Mouse (Mus musculus): ENCODE measurements at regions not wholly inside any gene's neighbourhood (a gene's known extent, or its start where the extent isn't known, plus 50 kb on each side); places are given as distances from the start of the nearest gene placed in this dataset.
A peak's percentile ranks its signal among the peaks of the same experiment; 100 is the strongest.

DNA sequence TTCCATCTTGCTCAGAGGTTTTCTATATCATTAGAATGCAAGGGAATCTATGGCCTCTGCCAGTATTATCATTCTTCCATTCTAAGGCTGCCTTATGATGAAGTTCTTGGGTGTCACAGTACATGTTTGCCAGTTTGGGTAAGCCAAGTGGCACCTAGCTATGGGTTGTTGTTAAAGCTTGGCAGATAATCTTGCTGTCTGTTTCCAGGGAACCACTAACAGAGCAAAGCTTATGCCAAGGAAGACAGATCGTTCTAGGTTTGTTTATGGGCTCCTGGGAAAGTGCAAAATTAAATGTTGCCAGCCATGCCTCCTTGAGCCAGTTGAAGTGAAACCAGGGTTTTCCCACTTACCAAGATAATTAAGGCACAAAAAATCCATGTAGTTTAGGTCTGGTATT lies 292.9 kb upstream of the Cobl start:
- DNase-seq (ENCODE audit: low spot score in 2 of 2) = peak in 1 of 2 experiments; percentile 5

DNA sequence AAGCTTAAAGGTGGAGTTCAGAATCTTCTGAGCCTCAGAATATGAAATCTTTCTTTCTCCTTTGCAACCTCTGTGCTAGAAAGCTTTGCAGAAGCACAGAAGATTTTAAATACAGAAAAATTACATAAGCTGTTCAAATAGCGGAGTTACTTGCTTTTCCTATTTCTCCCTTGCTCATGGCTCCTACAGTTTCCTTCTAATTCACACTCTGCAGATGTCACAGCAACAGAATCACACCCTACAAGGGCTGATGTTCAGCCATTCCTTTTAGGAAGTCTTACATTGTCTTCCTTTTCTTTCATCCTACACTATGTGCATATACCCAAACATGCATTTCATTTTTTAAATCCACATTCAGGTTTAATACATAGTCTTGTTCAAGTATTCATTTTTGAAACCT lies 285.3 kb upstream of the Cobl start:
- peak in 1 of 2 experiments; percentile 29 for DNase-seq (ENCODE audit: low spot score in 2 of 2)

DNA sequence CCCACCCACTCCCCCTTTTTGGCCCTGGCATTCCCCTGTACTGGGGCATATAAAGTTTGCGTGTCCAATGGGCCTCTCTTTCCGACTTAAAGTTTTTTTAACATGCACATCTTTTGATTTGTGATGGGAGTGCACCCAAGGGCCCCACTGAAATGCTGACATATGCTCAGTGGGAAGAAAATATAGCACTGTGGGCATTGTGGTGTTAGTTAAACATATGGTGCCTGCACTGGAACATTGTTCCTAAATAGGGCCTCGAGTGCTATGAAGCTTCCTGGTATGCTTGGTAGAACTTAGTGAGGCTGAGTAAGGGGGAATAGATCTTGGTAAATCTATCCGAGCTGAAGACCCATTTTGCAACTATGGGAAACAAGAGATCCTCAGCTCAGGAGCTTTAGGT lies 284.5 kb upstream of the Cobl start:
- peak; percentile 29 to 64 for DNase-seq (ENCODE audit: low spot score in 2 of 2)

DNA sequence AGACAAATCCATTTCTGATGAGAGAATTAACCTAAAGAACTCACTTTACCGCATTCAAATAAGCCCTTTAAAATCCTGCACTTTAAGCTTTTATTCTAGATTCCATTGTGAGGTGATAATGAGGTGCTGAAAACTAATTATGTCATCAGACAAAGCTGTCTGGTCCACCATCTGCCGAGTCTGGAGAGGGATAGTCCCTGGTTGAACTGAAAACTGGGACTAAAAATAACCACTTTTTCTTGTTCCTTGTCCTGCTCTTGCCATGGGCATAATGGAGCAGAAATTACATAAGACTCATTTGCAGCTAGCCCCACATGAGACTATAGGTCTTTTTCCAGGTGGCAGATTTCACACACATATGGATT lies 277.4 kb upstream of the Cobl start:
- DNase-seq (ENCODE audit: low spot score in 2 of 2) = peak; percentile 55 to 85

DNA sequence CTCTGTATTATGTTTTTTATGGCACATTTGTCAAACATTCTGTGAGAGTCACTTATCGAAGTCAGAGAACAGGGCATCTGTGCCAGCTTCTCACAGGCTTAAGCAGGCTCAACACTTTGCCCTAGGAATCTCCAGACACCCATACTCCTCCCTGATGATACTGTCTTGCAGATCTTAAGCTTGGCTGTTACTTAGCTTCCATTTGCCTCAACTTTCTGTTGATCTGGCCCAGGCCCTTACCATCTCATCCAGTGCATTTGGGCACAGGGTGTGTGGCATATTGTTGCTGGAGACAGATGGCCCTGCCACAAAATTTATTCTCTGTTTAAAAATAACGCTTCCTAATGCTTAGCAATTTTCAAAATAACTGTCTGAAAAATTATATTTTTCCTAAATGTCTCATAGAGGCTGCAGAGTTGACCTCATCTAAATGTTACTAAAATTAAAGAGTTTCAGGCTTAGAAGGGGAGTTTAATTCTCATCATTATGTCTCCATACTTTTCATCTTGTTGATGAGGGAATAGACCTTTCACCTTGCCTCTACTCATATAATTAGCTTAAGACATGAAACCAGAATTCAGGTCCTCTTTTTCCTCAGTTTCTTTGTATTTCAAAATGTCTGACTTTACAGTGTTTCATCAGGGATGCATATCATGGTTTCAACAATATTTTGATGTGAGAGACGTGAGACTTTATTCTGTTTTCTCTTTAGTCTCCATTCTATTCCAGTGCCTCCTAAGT lies 276.8 kb upstream of the Cobl start:
- peak in 1 of 2 experiments; percentile 7 for DNase-seq (ENCODE audit: low spot score in 2 of 2)

DNA sequence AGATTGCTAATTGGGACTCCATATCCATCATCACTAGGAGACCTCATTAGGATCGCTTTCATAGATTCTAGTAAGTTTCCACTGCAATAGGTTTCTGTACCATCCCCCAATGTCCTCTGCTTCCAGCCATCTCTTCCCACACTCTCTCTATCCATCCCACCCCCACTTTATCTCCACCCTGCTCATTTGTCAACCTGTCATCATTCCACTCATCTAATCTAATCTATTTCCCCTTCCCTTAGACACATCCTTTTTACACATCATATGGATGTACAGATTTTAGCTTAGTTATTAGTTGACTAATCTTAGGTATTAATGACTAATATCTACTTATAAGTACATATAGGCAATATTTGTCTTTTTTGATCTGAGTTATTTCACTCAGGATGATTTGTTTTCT lies 269.5 kb upstream of the Cobl start:
- no peak for DNase-seq (ENCODE audit: low spot score in 2 of 2)

DNA sequence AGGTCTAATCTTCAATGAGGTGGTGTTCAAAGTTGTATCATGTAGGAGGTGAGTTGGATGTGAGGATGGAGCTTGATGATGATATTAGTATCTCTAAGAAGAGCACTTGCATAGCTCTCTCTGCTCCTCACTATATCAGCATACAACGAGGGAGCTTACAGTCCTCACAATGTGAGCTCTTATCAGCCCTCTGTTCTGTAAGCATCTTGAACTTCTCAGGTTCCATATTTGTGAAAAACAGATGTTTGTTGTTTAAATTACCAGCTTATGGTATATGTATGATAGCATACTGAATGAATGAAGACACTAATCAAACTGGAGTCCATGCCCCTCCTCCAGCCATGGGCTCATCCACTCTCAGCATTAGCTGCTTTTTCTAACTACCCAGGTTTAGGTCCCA lies 262.5 kb upstream of the Cobl start:
- no peak for DNase-seq (ENCODE audit: low spot score in 2 of 2)

DNA sequence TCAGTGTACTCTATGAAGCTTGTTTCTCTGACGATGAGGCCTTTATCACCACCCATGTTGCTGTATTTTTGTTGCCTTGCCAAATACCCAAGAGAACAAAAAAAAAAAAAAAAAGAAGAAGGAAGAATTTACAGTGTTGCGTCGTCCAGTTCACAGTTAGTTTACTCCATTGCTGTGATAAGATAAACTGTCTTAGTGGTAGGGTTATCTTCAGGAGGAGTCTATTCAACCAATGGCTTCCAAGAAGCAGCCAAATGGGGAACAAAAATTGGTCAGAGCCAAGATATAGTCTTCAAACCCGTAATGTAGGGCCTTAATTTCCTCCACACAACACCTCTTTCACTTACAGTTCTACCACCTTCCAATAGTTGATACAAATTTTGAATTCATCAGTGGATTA lies 261.7 kb upstream of the Cobl start:
- no peak for DNase-seq (ENCODE audit: low spot score in 2 of 2)

DNA sequence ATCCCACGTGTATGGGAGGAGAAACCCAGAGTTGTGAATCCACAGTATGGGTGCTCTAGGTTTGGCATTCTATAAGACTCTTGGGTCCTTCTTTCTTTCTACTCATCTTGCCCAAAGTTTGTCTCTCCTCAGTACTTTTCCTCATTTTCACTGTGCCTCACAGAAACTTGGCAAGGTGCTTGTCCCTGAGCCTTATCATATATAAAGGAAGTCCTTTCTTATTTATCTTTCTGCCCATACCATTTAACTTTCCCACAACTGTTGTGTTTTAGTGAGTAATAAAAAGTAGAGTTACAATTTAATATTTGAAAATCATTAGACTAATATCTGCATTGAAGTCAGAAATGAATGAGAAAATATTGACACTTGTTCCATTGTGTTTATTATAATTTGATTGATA lies 257.6 kb upstream of the Cobl start:
- DNase-seq (ENCODE audit: low spot score in 2 of 2) = no peak

DNA sequence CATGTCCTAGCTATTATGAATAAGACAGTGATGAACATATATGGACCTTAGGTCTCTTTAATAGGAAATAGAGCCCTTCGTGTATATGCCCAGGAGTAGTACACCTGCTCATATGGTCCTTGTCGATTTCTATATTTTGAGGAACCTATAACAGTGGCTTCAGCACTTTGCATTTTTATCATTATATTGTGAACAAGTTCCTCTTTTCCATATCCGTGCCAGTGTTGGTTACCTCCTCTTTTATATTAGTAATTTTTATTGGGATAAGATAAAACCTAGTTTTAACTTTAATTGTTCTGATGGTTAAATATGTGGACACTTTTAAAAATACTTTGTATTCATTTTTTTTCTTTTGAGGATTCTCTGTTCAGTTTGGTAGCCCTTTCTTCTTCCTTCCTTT lies 255.4 kb upstream of the Cobl start:
- no peak for DNase-seq (ENCODE audit: low spot score in 2 of 2)

DNA sequence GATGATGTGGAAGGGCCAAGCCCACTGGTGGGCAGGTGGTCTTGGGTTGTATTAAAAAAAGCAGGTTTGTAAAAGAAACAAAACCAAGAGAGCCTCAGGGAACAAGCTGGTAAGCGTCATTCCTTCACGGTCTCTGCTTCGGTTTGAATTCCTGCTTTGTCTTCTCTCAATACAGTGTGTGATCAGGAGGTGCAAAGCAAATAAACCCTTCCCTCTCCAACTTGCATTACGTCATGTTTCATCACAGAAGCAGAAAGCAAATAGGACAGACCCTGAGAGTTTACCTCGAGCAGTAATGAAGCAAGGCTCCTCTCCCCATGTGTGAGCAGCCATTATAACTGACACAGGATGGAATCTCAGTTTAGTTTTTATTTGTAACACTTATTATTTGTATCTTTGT lies 231.6 kb upstream of the Cobl start:
- no peak for DNase-seq (ENCODE audit: low spot score in 2 of 2)

DNA sequence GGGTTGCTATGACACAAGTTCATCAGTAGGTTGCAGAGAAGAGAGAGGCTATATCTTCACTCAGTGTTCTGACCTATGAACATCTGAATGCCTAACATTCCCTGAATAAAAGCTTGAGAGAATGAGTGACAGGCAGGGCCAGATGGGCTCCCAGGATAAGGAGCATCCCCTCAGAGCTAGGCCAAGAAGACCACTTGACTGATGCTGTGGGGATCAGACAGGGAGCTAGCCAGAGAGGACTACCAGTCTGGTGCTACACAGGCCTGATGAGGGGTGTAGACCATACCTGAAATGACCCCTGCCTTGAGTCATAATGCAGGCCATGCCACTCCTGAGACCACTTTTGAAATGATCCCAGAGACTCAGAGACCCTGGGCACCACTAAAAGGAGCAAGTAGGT lies 228.1 kb upstream of the Cobl start:
- DNase-seq (ENCODE audit: low spot score in 2 of 2) = no peak

DNA sequence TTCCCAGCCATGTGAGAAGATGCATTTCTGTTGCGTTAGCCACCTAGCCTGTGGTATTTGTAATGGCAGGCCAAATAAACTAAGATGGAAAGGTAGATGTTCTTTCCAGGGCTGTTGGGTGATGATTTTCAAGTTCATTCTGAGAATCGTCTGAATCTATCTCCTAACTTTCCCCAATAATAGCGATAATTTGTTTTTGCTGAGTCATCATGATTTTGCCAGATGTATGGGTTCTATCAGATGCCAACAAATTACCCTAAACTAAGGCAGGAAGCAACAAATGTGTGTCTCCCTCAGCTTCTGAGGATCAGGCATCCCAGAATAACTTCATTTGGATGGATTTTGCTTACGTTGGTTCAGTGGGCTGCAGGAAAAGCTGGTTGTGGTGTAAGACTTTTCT lies 222.0 kb upstream of the Cobl start:
- DNase-seq (ENCODE audit: low spot score in 2 of 2) = no peak

DNA sequence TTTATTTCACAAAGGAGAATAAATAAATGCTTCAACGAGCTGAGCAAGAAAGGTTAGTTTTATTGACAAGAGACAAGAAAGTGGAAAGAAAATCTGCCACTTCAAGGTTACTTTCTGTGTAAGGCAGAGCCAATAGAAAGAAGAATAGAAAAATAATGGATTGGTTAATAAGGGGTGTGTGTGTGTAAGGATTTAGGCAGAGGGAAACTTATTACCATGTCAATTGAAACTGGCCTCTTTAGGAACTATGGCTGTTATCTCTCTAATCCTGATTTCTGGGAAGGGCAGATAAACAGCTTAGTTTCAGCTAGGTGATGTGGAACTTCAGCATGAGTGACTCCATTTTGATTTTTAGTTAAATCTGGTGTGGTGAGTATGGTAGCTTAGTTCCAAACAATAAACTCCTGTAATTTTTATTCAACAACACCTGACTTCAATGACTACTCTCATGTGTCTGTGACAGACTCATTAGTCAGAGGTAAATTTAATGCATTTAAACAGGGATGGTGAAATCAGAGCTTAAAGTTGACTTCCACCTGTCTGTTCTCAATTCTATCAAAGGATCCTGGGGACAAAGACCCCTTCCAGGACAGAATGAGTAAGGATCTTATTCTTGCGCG lies 197.2 kb upstream of the Cobl start:
- DNase-seq (ENCODE audit: low spot score in 2 of 2) = no peak

DNA sequence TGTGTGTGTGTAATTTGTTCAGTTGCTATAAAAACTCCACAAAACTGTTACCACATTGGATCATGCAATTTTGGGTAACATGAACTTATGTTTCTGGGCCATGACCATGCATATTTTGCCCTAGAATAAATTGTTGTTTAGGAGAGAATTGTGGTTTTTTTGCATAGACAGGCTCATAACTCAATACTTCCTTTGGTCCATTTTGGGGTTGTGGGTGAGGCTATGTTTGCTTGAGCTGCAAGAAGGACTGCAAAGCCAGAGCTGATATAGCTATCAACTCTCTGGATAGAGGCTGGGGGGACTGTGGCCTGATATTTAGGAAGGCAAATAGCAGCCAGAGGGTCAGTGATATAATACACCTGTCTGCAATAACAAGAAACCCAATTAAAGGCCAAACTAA lies 194.1 kb upstream of the Cobl start:
- DNase-seq (ENCODE audit: low spot score in 2 of 2) = no peak

DNA sequence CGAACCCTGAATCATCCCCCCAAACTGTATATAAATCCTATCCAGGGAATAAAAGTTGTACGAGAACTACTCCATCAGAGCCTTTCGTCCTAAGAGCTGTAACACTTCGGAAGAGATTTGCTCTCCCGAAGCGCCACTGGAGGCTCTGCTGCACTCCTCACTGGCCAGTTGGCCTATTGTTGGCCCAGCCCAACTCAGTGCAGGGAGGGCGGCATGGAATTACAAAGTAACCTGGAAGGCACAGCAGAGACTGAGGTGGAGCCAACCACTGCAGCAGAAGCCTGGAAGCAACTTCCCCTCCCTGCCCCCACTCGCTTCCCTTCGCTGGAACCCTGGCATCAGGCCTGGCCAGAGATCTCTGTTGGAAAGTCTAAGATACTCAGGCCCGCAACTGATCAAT lies 191.7 kb upstream of the Cobl start:
- no peak for DNase-seq (ENCODE audit: low spot score in 2 of 2)
